Mouse (Mus musculus): ENCODE data around the gene E130309D02Rik. TPM values are rescaled to one million over a fixed set of nuclear protein-coding genes. Genes with fewer than 3 reads are reported as not detected.

Gene E130309D02Rik
- polyA plus RNA-seq, 1 experiment from 2014 or later, result 39.4 TPM

- Histone ChIP-seq H3K4me2 (replicated peaks; ENCODE audit: low read depth, low read length) (no peak overlapping the region), H3K27ac (ENCODE audit: low read length) (no peak overlapping the region), H3K27me3 (ENCODE audit: insufficient read depth, low read length) (0 out of 2 replicates have a peak, but pooled peaks cover 2% of the 10 kb centered on the region), H3K36me3 (ENCODE audit: insufficient read depth, low read length) (no peaks in the 10 kb centered on the region), H3K9ac (replicated peaks; ENCODE audit: low read length) (no peak overlapping the region), H3K4me1 (ENCODE audit: insufficient read depth, low read length) (peaks cover 11% of the 10 kb centered on the region), H3K4me3 (ENCODE audit: low read length) (no peak overlapping the region), H3K9me3 (ENCODE audit: low read length) (no peaks in the 10 kb centered on the region)
- ATAC-seq (ENCODE audit: low FRiP score, low TSS enrichment), result no peak
- 93% methylated on average over 15 of the region's 16 CpGs for WGBS
Observed at GRCm38 (mm10) chr5:143272540-143273330, 42.4 kb downstream of the E130309D02Rik start.

- Histone ChIP-seq H3K4me2 (replicated peaks; ENCODE audit: low read depth, low read length) (no peak overlapping the region), H3K4me3 (ENCODE audit: low read length) (no peak overlapping the region), H3K27me3 (ENCODE audit: insufficient read depth, low read length) (no peaks in the 10 kb centered on the region), H3K36me3 (ENCODE audit: insufficient read depth, low read length) (no peaks in the 10 kb centered on the region), H3K9ac (replicated peaks; ENCODE audit: low read length) (no peak overlapping the region), H3K27ac (ENCODE audit: low read length) (no peak overlapping the region), H3K4me1 (ENCODE audit: insufficient read depth, low read length) (peaks cover 11% of the 10 kb centered on the region), H3K9me3 (ENCODE audit: low read length) (no peaks in the 10 kb centered on the region)
- WGBS, result 76% methylated on average over 3 of the region's 3 CpGs
- no peak for ATAC-seq (ENCODE audit: low FRiP score, low TSS enrichment)
Observed at GRCm38 (mm10) chr5:143272108-143272507, 43.1 kb downstream of the E130309D02Rik start.

- Histone ChIP-seq H3K4me1 (ENCODE audit: insufficient read depth, low read length) (peaks cover 11% of the 10 kb centered on the region), H3K4me3 (ENCODE audit: low read length) (no peak overlapping the region), H3K9me3 (ENCODE audit: low read length) (no peaks in the 10 kb centered on the region), H3K4me2 (replicated peaks; ENCODE audit: low read depth, low read length) (no peak overlapping the region), H3K27me3 (ENCODE audit: insufficient read depth, low read length) (no peaks in the 10 kb centered on the region), H3K9ac (replicated peaks; ENCODE audit: low read length) (no peak overlapping the region), H3K27ac (ENCODE audit: low read length) (no peak overlapping the region), H3K36me3 (ENCODE audit: insufficient read depth, low read length) (no peaks in the 10 kb centered on the region)
- ATAC-seq (ENCODE audit: low FRiP score, low TSS enrichment), result no peak
- 88% methylated on average over 6 of the region's 6 CpGs for WGBS
Observed at GRCm38 (mm10) chr5:143271642-143272041, 43.5 kb downstream of the E130309D02Rik start.

- H3K9ac ChIP-seq (replicated peaks; ENCODE audit: low read length), result peak overlapping the region; percentile 94
- peak overlapping the region; percentile 93 for H3K4me3 ChIP-seq (ENCODE audit: low read length)
- peak overlapping the region; percentile 91 for H3K4me2 ChIP-seq (replicated peaks; ENCODE audit: low read depth, low read length)
- no peak overlapping the region for H3K27ac ChIP-seq (ENCODE audit: low read length)
- H3K36me3 ChIP-seq (ENCODE audit: insufficient read depth, low read length), result no peaks in the 10 kb centered on the region
- H3K4me1 ChIP-seq (ENCODE audit: insufficient read depth, low read length), result peaks cover 11% of the 10 kb centered on the region
- H3K9me3 ChIP-seq (ENCODE audit: low read length), result no peaks in the 10 kb centered on the region
- 2% methylated on average over 12 of the region's 12 CpGs for WGBS
- no peaks in the 10 kb centered on the region for H3K27me3 ChIP-seq (ENCODE audit: insufficient read depth, low read length)
- ATAC-seq (ENCODE audit: low FRiP score, low TSS enrichment), result peak; percentile 10; the same call in 1 of the 2 replicates
Observed at GRCm38 (mm10) chr5:143270151-143270519, 45.0 kb downstream of the E130309D02Rik start.

- WGBS, result under 1% methylated on average over 52 of the region's 79 CpGs
- Histone ChIP-seq H3K9me3 (ENCODE audit: low read length) (no peaks in the 10 kb centered on the region), H3K4me2 (replicated peaks; ENCODE audit: low read depth, low read length) (peak within 1 kb of the TSS; percentile 91), H3K27me3 (ENCODE audit: insufficient read depth, low read length) (no peaks in the 10 kb centered on the region), H3K27ac (ENCODE audit: low read length) (peak within 1 kb of the TSS; percentile 80), H3K4me3 (ENCODE audit: low read length) (peak within 1 kb of the TSS; percentile 93), H3K36me3 (ENCODE audit: insufficient read depth, low read length) (no peaks in the 10 kb centered on the region), H3K4me1 (ENCODE audit: insufficient read depth, low read length) (peaks cover 11% of the 10 kb centered on the region), H3K9ac (replicated peaks; ENCODE audit: low read length) (peak within 1 kb of the TSS; percentile 94)
- ATAC-seq (ENCODE audit: low FRiP score, low TSS enrichment), result peak; percentile 87
Observed at GRCm38 (mm10) chr5:143269363-143270150, 45.6 kb downstream of the E130309D02Rik start, which contains the start of gene Zfp316. TSS of gene Zfp316 (minus strand) at chr5:143270022.

GRCm38 (mm10) chr5:143268985-143269362 is 46.2 kb downstream of the E130309D02Rik start:
- H3K27ac ChIP-seq (ENCODE audit: low read length), result 0 out of 2 replicates have a peak overlapping the region, but pooled peaks have one; percentile 11
- peaks cover 11% of the 10 kb centered on the region for H3K4me1 ChIP-seq (ENCODE audit: insufficient read depth, low read length)
- 32% methylated on average over 8 of the region's 8 CpGs for WGBS
- peak overlapping the region; percentile 94 for H3K9ac ChIP-seq (replicated peaks; ENCODE audit: low read length)
- peak overlapping the region; percentile 91 for H3K4me2 ChIP-seq (replicated peaks; ENCODE audit: low read depth, low read length)
- H3K36me3 ChIP-seq (ENCODE audit: insufficient read depth, low read length), result no peaks in the 10 kb centered on the region
- ATAC-seq (ENCODE audit: low FRiP score, low TSS enrichment), result no peak; the same call in 1 of the 2 replicates
- H3K27me3 ChIP-seq (ENCODE audit: insufficient read depth, low read length), result no peaks in the 10 kb centered on the region
- no peaks in the 10 kb centered on the region for H3K9me3 ChIP-seq (ENCODE audit: low read length)
- H3K4me3 ChIP-seq (ENCODE audit: low read length), result peak overlapping the region; percentile 93

- peaks cover 7% of the 10 kb centered on the region for H3K36me3 ChIP-seq (ENCODE audit: insufficient read depth, low read length)
- ATAC-seq (ENCODE audit: low FRiP score, low TSS enrichment), result no peak
- peaks cover 11% of the 10 kb centered on the region for H3K4me1 ChIP-seq (ENCODE audit: insufficient read depth, low read length)
- no peaks in the 10 kb centered on the region for H3K27me3 ChIP-seq (ENCODE audit: insufficient read depth, low read length)
- H3K4me2 ChIP-seq (replicated peaks; ENCODE audit: low read depth, low read length), result no peak overlapping the region
- H3K4me3 ChIP-seq (ENCODE audit: low read length), result no peak overlapping the region
- 85% methylated on average over 6 of the region's 6 CpGs for WGBS
- no peaks in the 10 kb centered on the region for H3K9me3 ChIP-seq (ENCODE audit: low read length)
- H3K9ac ChIP-seq (replicated peaks; ENCODE audit: low read length), result no peak overlapping the region
- no peak overlapping the region for H3K27ac ChIP-seq (ENCODE audit: low read length)
Observed at GRCm38 (mm10) chr5:143266794-143267193, 48.4 kb downstream of the E130309D02Rik start.

- H3K4me2 ChIP-seq (replicated peaks; ENCODE audit: low read depth, low read length), result no peak overlapping the region
- H3K27ac ChIP-seq (ENCODE audit: low read length), result no peak overlapping the region
- no peak for ATAC-seq (ENCODE audit: low FRiP score, low TSS enrichment)
- H3K36me3 ChIP-seq (ENCODE audit: insufficient read depth, low read length), result peaks cover 7% of the 10 kb centered on the region
- 17% methylated on average over 1 of the region's 1 CpGs for WGBS
- peaks cover 8% of the 10 kb centered on the region for H3K4me1 ChIP-seq (ENCODE audit: insufficient read depth, low read length)
- no peak overlapping the region for H3K4me3 ChIP-seq (ENCODE audit: low read length)
- no peaks in the 10 kb centered on the region for H3K27me3 ChIP-seq (ENCODE audit: insufficient read depth, low read length)
- no peak overlapping the region for H3K9ac ChIP-seq (replicated peaks; ENCODE audit: low read length)
- H3K9me3 ChIP-seq (ENCODE audit: low read length), result no peaks in the 10 kb centered on the region
Observed at GRCm38 (mm10) chr5:143265409-143265808, 49.8 kb downstream of the E130309D02Rik start.

GRCm38 (mm10) chr5:143264689-143265088 is 50.5 kb downstream of the E130309D02Rik start:
- no peak for ATAC-seq (ENCODE audit: low FRiP score, low TSS enrichment)
- 92% methylated on average over 10 of the region's 10 CpGs for WGBS

More at GRCm38 (mm10) chr5:143264689-143265088, 50.5 kb downstream of the E130309D02Rik start:
- Histone ChIP-seq H3K4me2 (replicated peaks; ENCODE audit: low read depth, low read length) (no peak overlapping the region), H3K4me3 (ENCODE audit: low read length) (no peak overlapping the region), H3K9ac (replicated peaks; ENCODE audit: low read length) (no peak overlapping the region), H3K9me3 (ENCODE audit: low read length) (no peaks in the 10 kb centered on the region), H3K27ac (ENCODE audit: low read length) (no peak overlapping the region), H3K36me3 (ENCODE audit: insufficient read depth, low read length) (peaks cover 7% of the 10 kb centered on the region), H3K4me1 (ENCODE audit: insufficient read depth, low read length) (peaks cover 6% of the 10 kb centered on the region), H3K27me3 (ENCODE audit: insufficient read depth, low read length) (no peaks in the 10 kb centered on the region)

All from kidney, embryonic 16.5 days (tissue).